Mouse (Mus musculus) lung, embryonic 16.5 days (tissue): ENCODE data around the gene Armc2. TPM values are rescaled to one million over a fixed set of nuclear protein-coding genes. Genes with fewer than 3 reads are reported as not detected.

ENCODE experiments used
- ATAC-seq: fragments of 200-750 bp; cut with Nextera tagmentation; 2 replicates; pipeline ENCODE4 v1.8.0; 2017; ENCODE audit warnings: low read depth, mild to moderate bottlenecking, moderate library complexity
- H3K27ac ChIP-seq: fragments of 300-500 bp; sonication (generic); 2 replicates; pipeline ENCODE4 v1.5.1; 2014; ENCODE audit warnings: mild to moderate bottlenecking, control low read depth, low read length
- H3K27me3 ChIP-seq: fragments of 300-500 bp; sonication (generic); 2 replicates; pipeline ENCODE4 v1.6.1; 2014; ENCODE audit warnings: low read depth, low read length, mixed read lengths; ENCODE audit not compliant: control insufficient read depth, insufficient read depth
- H3K36me3 ChIP-seq: fragments of 300-500 bp; sonication (generic); 2 replicates; pipeline ENCODE4 v1.6.1; 2014; ENCODE audit warnings: low read length; ENCODE audit not compliant: control insufficient read depth, insufficient read depth
- H3K4me1 ChIP-seq: fragments of 300-500 bp; sonication (generic); replicated peaks from 2 replicates; pipeline ENCODE4 v1.6.1; 2014; ENCODE audit warnings: low read length, mixed read lengths; ENCODE audit not compliant: control insufficient read depth, insufficient read depth
- H3K4me2 ChIP-seq: fragments of 300-500 bp; sonication (generic); 2 replicates; pipeline ENCODE4 v1.6.1; 2014; ENCODE audit warnings: low read depth, low read length, control low read depth
- H3K4me3 ChIP-seq: fragments of 300-500 bp; sonication (generic); 2 replicates; pipeline ENCODE4 v1.5.1; 2014; ENCODE audit warnings: mild to moderate bottlenecking, low read length, control low read depth
- H3K9ac ChIP-seq: fragments of 300-500 bp; sonication (generic); 2 replicates; pipeline ENCODE4 v1.6.1; 2014; ENCODE audit warnings: low read length, control low read depth
- H3K9me3 ChIP-seq: fragments of 300-500 bp; sonication (generic); 2 replicates; pipeline ENCODE4 v1.6.1; 2016; ENCODE audit warnings: low read length; ENCODE audit not compliant: control insufficient read depth
- WGBS: fragments of 180-500 bp; shearing (Covaris S2); extraction: QIAGEN DNeasy Blood & Tissue Kit; methylation state at CpG from one replicate; pipeline ENCODE4 v1.1.7; 2014; 5-methylcytosine and 5-hydroxymethylcytosine counted together
- polyA plus RNA-seq: library from polyadenylated mRNA; unstranded; fragments of >200 nt; fragmentation: Nextera tagmentation; extraction: Ambion mirVana; gene quantifications from 2 replicates; pipeline ENCODE4 v1.2.1, GENCODE M21; 2015

Gene Armc2
- polyA plus RNA-seq, 1 experiment from 2014 or later, result 2.0 TPM

DNA sequence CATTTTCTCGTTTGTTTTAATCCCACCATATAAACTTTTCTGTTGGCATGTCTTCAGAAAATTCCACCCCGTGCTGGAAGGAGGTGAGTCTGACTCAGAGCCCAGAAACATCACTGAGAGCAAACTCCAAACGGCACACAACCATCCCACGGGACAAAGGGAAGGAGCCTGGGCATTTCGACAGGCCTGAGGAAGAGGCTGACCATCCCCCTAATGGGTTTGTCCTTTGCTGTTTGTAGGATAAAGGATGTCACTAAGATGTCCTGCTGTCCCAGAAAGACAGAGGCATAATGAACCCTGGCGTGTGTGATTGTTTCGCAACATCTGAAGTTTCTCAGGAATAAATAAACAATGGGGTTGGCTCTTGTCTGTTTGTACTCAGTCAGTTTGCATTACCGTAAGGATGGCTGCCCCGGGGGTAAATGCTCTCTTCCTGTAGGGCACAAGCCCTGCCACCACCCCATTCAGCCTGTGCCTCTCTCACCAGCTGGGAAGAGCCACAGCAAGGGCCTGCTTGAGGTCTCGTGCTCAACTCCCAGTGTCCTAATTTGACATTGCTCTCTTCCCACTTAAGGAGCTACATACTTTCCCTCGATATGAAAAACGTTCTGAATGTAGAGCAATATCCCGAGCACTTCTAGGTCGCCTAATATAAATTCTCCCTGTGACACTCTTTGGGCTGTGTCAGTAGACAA is 26.7 kb downstream of the Armc2 start:
- Histone ChIP-seq H3K9ac (no peak overlapping the region), H3K27ac (peak overlapping the region; percentile 77), H3K27me3 (no peaks in the 10 kb centered on the region), H3K4me1 (peaks cover 4% of the 10 kb centered on the region), H3K9me3 (no peaks in the 10 kb centered on the region), H3K4me3 (no peak overlapping the region), H3K4me2 (peak overlapping the region; percentile 7; the same call in 1 of the 2 replicates), H3K36me3 (no peaks in the 10 kb centered on the region)
- peak; percentile 77 for ATAC-seq
- 18% methylated on average over 14 of the region's 14 CpGs for WGBS

- H3K9ac ChIP-seq, result no peak overlapping the region
- peak overlapping the region; percentile 77; the same call in 1 of the 2 replicates for H3K27ac ChIP-seq
- H3K4me1 ChIP-seq, result peaks cover 4% of the 10 kb centered on the region
- no peak overlapping the region for H3K4me3 ChIP-seq
- 27% methylated on average over 13 of the region's 13 CpGs for WGBS
- H3K27me3 ChIP-seq, result no peaks in the 10 kb centered on the region
- H3K9me3 ChIP-seq, result no peaks in the 10 kb centered on the region
- no peaks in the 10 kb centered on the region for H3K36me3 ChIP-seq
- ATAC-seq, result peak; percentile 34; the same call in 1 of the 2 replicates
- peak overlapping the region; percentile 7; the same call in 1 of the 2 replicates for H3K4me2 ChIP-seq
Measured at GRCm38 (mm10) chr10:41990896-41991295, 27.3 kb downstream of the Armc2 start.

DNA sequence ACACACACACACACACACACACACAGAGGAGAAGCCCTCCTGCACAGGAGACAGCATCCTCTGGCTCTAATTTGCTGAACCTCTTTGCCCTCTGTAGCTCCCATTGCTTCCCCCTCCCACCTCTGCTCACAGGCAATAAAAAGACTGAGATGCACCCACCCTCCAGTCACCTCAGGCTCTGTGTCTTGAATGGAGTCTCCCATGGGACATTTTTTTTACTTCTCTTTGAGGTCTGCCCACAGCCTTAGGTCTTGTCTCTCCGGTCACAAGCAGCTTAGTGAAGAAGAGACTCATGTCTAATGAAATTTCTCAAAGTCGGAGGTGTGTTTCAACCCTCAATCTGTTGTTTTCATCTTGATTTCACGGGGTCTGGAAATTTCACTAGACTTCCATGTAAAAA is 29.3 kb downstream of the Armc2 start:
- WGBS, result 92% methylated on average over 3 of the region's 3 CpGs
- H3K27me3 ChIP-seq, result no peaks in the 10 kb centered on the region
- no peak overlapping the region for H3K27ac ChIP-seq
- no peak overlapping the region for H3K4me3 ChIP-seq
- H3K36me3 ChIP-seq, result no peaks in the 10 kb centered on the region
- H3K4me2 ChIP-seq, result no peak overlapping the region
- no peak overlapping the region for H3K9ac ChIP-seq
- no peaks in the 10 kb centered on the region for H3K9me3 ChIP-seq
- peaks cover 4% of the 10 kb centered on the region for H3K4me1 ChIP-seq
- no peak for ATAC-seq

GRCm38 (mm10) chr10:41986126-41986525 is 32.1 kb downstream of the Armc2 start:
- Histone ChIP-seq H3K9me3 (no peaks in the 10 kb centered on the region), H3K4me1 (peaks cover 4% of the 10 kb centered on the region), H3K4me2 (no peak overlapping the region), H3K9ac (no peak overlapping the region), H3K27ac (no peak overlapping the region), H3K4me3 (no peak overlapping the region), H3K36me3 (no peaks in the 10 kb centered on the region), H3K27me3 (no peaks in the 10 kb centered on the region)
- WGBS, result 69% methylated on average over 8 of the region's 8 CpGs
- no peak for ATAC-seq

- Histone ChIP-seq H3K9ac (no peak overlapping the region), H3K27ac (no peak overlapping the region), H3K36me3 (no peaks in the 10 kb centered on the region), H3K4me3 (no peak overlapping the region), H3K9me3 (no peaks in the 10 kb centered on the region), H3K27me3 (no peaks in the 10 kb centered on the region), H3K4me2 (no peak overlapping the region), H3K4me1 (peaks cover 3% of the 10 kb centered on the region; the same call in 1 of the 2 replicates)
- WGBS, result 82% methylated on average over 6 of the region's 6 CpGs
- no peak for ATAC-seq
Measured at GRCm38 (mm10) chr10:41984221-41984620, 34.0 kb downstream of the Armc2 start.

- Histone ChIP-seq H3K4me3 (no peak overlapping the region), H3K36me3 (no peaks in the 10 kb centered on the region), H3K9ac (no peak overlapping the region), H3K9me3 (no peaks in the 10 kb centered on the region), H3K4me2 (no peak overlapping the region), H3K4me1 (peaks cover 3% of the 10 kb centered on the region; the same call in 1 of the 2 replicates), H3K27me3 (no peaks in the 10 kb centered on the region), H3K27ac (no peak overlapping the region)
- 53% methylated on average over 7 of the region's 7 CpGs for WGBS
- ATAC-seq, result no peak
Measured at GRCm38 (mm10) chr10:41982821-41983220, 35.4 kb downstream of the Armc2 start.

- Histone ChIP-seq H3K4me1 (peaks cover 3% of the 10 kb centered on the region; the same call in 1 of the 2 replicates), H3K36me3 (no peaks in the 10 kb centered on the region), H3K27ac (peak overlapping the region; percentile 9; the same call in 1 of the 2 replicates), H3K9ac (no peak overlapping the region), H3K9me3 (no peaks in the 10 kb centered on the region), H3K27me3 (no peaks in the 10 kb centered on the region), H3K4me3 (no peak overlapping the region), H3K4me2 (no peak overlapping the region)
- peak; percentile 93 for ATAC-seq
- 16% methylated on average over 6 of the region's 6 CpGs for WGBS
Measured at GRCm38 (mm10) chr10:41980772-41981383, 37.4 kb downstream of the Armc2 start.

GRCm38 (mm10) chr10:41978403-41979234 is 39.6 kb downstream of the Armc2 start:
- H3K4me1 ChIP-seq, result peaks cover 3% of the 10 kb centered on the region; the same call in 1 of the 2 replicates
- H3K36me3 ChIP-seq, result no peaks in the 10 kb centered on the region
- WGBS, result 67% methylated on average over 7 of the region's 7 CpGs
- H3K4me2 ChIP-seq, result no peak overlapping the region
- H3K27ac ChIP-seq, result no peak overlapping the region
- no peak for ATAC-seq
- no peaks in the 10 kb centered on the region for H3K27me3 ChIP-seq
- H3K9me3 ChIP-seq, result no peaks in the 10 kb centered on the region
- no peak overlapping the region for H3K9ac ChIP-seq
- H3K4me3 ChIP-seq, result no peak overlapping the region

DNA sequence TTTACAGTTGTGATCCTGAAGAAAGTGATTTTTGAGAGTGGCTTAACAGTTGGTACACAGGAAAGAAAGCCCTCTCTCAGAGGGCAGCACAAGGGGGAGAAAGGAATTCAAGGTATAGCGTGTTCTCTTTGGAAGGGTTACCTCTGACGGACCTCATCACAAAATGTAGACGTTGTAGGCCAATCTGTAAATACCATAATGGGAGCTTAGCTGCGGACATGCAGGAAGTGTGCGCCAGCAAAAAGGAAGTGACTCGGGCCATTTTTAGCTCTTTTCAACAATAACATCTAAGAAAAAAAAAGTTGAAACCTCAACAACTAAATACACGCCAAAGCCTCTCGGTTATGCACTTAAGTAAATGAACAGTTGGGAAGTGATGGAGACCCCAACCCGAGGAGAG is 45.6 kb downstream of the Armc2 start:
- Histone ChIP-seq H3K27me3 (no peaks in the 10 kb centered on the region), H3K36me3 (no peaks in the 10 kb centered on the region), H3K4me2 (no peak overlapping the region), H3K9ac (no peak overlapping the region), H3K27ac (no peak overlapping the region), H3K4me1 (no peaks in the 10 kb centered on the region), H3K9me3 (no peaks in the 10 kb centered on the region), H3K4me3 (no peak overlapping the region)
- WGBS, result 57% methylated on average over 9 of the region's 9 CpGs
- ATAC-seq, result no peak
